8 mouse cellular contexts compared by ENCODE assay signal in the genomic region with DNA sequence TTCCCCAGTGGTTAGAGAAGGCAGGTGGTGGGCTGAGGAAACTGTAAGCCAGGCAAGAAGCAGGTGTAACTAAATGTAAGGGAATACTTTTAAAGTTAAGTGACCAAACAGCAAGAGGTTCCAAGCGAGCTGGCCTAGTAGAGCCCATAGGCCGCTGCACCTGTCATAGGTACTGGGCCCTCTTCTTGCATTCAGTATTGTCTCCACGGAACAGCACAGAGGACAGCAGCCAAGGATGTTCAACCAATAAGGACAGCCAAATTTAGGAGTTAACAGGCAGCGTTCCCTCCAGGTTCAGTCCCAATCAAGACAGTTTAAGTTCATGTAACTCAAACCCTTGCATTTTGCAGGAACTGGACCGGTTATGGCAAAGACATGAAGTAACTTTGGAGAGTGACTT. TPM values are rescaled to one million over a fixed set of nuclear protein-coding genes. Genes with fewer than 3 reads are reported as not detected.
A peak's percentile ranks its signal among the peaks of the same experiment; 100 is the strongest.
DNase-seq lines count a peak whose midpoint lies in the region; ATAC-seq lines count a peak whose summit lies in the region.

No protein-coding gene starts in this region.

- peak; percentile 24 for DNase-seq in cerebellum, adult 11-12 months
- no peak for DNase-seq in cerebellum, adult 11 months
- DNase-seq in thymus, postnatal 25 days = peak; percentile 22
- no peak for DNase-seq in thymus, adult 18-20 months
- DNase-seq in ovary, postnatal 14 days (ENCODE audit: low spot score) = no peak
- no peak for DNase-seq in embryo, embryonic 9.5 days (ENCODE audit: extremely low spot score)
- DNase-seq in cerebellum, postnatal 25 days = no peak

- peak overlapping the region; percentile 91 for H3K27ac ChIP-seq in liver, embryonic 12.5 days

- peaks cover 6% of the 10 kb centered on the region for H3K9me3 ChIP-seq in liver, embryonic 12.5 days (replicated peaks)

- no peaks in the 10 kb centered on the region for H3K27me3 ChIP-seq in liver, embryonic 12.5 days (replicated peaks)

- 22% methylated on average over 5 of the region's 5 CpGs for WGBS in liver, embryonic 12.5 days (ENCODE audit: insufficient replicate concordance)

- H3K36me3 ChIP-seq in liver, embryonic 12.5 days = no peaks in the 10 kb centered on the region

- H3K4me2 ChIP-seq in liver, embryonic 12.5 days = peak overlapping the region; percentile 90

- H3K4me1 ChIP-seq in liver, embryonic 12.5 days = peaks cover 47% of the 10 kb centered on the region

- H3K9ac ChIP-seq in liver, embryonic 12.5 days = peak overlapping the region; percentile 95

- no peak for ATAC-seq in liver, embryonic 12.5 days

- peak overlapping the region; percentile 95 for H3K4me3 ChIP-seq in liver, embryonic 12.5 days

RNA-seq across cellular contexts. Expression of gene Irf2, which starts 0.9 kb away (rescaled TPM):
- 14.8 and 17.5 TPM in 2 replicates for polyA plus RNA-seq in liver, embryonic 12.5 days (2016; fragmentation: Nextera tagmentation; extraction: Ambion mirVana)

Comparison
In these comparisons a context has a peak if more than half of its experiments do, and no peak if none do; other contexts are left out.
1. DNase-seq: peak in cerebellum, adult 11-12 months (single experiment) and thymus, postnatal 25 days (single experiment); none in cerebellum, adult 11 months (single experiment), thymus, adult 18-20 months (0 of 2), ovary, postnatal 14 days (single experiment), embryo, embryonic 9.5 days (single experiment) and cerebellum, postnatal 25 days (0 of 2).